Mouse (Mus musculus) ovary, postnatal 14 days (tissue): ENCODE measurements around the gene Foxk1.

Source experiments
- DNase-seq: peaks from one replicate; pipeline ENCODE4 v3.0.0; 2022; ENCODE audit warnings: low spot score

Gene Foxk1

GRCm38 (mm10) chr5:142444791-142445531, 43.7 kb downstream of the Foxk1 start:
- no peak for DNase-seq

GRCm38 (mm10) chr5:142445709-142446108, 44.4 kb downstream of the Foxk1 start:
- no peak for DNase-seq

- DNase-seq, result peak; percentile 93
Observed at GRCm38 (mm10) chr5:142448076-142448475, 46.8 kb downstream of the Foxk1 start.

- DNase-seq, result no peak
Observed at GRCm38 (mm10) chr5:142448623-142449022, 47.3 kb downstream of the Foxk1 start.

- no peak for DNase-seq
Observed at GRCm38 (mm10) chr5:142450846-142451245, 49.5 kb downstream of the Foxk1 start.

- no peak for DNase-seq
Observed at GRCm38 (mm10) chr5:142451759-142452158, 50.5 kb downstream of the Foxk1 start.

- DNase-seq, result no peak
Observed at GRCm38 (mm10) chr5:142453742-142454141, 52.4 kb downstream of the Foxk1 start.

- no peak for DNase-seq
Observed at GRCm38 (mm10) chr5:142456318-142456717, 55.0 kb downstream of the Foxk1 start.

- no peak for DNase-seq
Observed at GRCm38 (mm10) chr5:142457345-142457744, 56.0 kb downstream of the Foxk1 start.

- no peak for DNase-seq
Observed at GRCm38 (mm10) chr5:142458791-142459557, 57.7 kb downstream of the Foxk1 start.

GRCm38 (mm10) chr5:142459834-142460233, 58.5 kb downstream of the Foxk1 start:
- no peak for DNase-seq

GRCm38 (mm10) chr5:142461942-142462640, 60.8 kb downstream of the Foxk1 start:
- DNase-seq, result no peak

- no peak for DNase-seq
Observed at GRCm38 (mm10) chr5:142462641-142462948, 61.3 kb downstream of the Foxk1 start.

- DNase-seq, result no peak
Observed at GRCm38 (mm10) chr5:142463011-142463410, 61.7 kb downstream of the Foxk1 start.

GRCm38 (mm10) chr5:142463461-142464454, 62.5 kb downstream of the Foxk1 start, which contains the start of gene Ap5z1:
Ap5z1 (plus strand) TSS chr5:142463944.
- DNase-seq, result peak; percentile 89

GRCm38 (mm10) chr5:142468375-142468774, 67.1 kb downstream of the Foxk1 start:
- no peak for DNase-seq

GRCm38 (mm10) chr5:142469796-142470195, 68.5 kb downstream of the Foxk1 start:
- DNase-seq, result no peak

GRCm38 (mm10) chr5:142473696-142474095, 72.4 kb downstream of the Foxk1 start:
- DNase-seq, result no peak

GRCm38 (mm10) chr5:142475669-142476068, 74.4 kb downstream of the Foxk1 start:
- DNase-seq, result no peak

- no peak for DNase-seq
Observed at GRCm38 (mm10) chr5:142477346-142477745, 76.0 kb downstream of the Foxk1 start.

- DNase-seq, result no peak
Observed at GRCm38 (mm10) chr5:142477866-142478615, 76.7 kb downstream of the Foxk1 start.
